Mouse (Mus musculus) bone marrow macrophage, adult 2 months (primary cell): ENCODE measurements around the gene Gm26661.

ENCODE experiments used
- CTCF ChIP-seq: IDR thresholded peaks from 2 replicates; pipeline ENCODE4 v1.5.1; 2012; ENCODE audit warnings: low read depth, mild to moderate bottlenecking, low read length, moderate library complexity
- POLR2A ChIP-seq: IDR thresholded peaks from 2 replicates; pipeline ENCODE4 v1.6.1; 2012; ENCODE audit warnings: mild to moderate bottlenecking, low read depth, low read length, borderline replicate concordance

GRCm38 (mm10) chr14:7801831-7802230 is 10.4 kb downstream of the Gm26661 start:
- TF ChIP-seq CTCF = peak; percentile 35; the same call in 1 of the 2 replicates
- TF ChIP-seq POLR2A = no peak
